Mouse (Mus musculus): ENCODE data around the gene H6pd. TPM values are rescaled to one million over a fixed set of nuclear protein-coding genes. Genes with fewer than 3 reads are reported as not detected.

The H6pd gene
- polyA plus RNA-seq, 1 experiment: 14.9 TPM

GRCm38 (mm10) chr4:149992670-149993032 is 16.2 kb downstream of the H6pd start:
- peaks cover 2% of the 10 kb centered on the region for H3K79me3 ChIP-seq (ENCODE audit: low read depth)
- H3K27me3 ChIP-seq (ENCODE audit: control insufficient read depth, insufficient read depth, insufficient read length): no peaks in the 10 kb centered on the region
- no peak for TF ChIP-seq CEBPB (IDR thresholded peaks at IDR 0.05; ENCODE audit: low read depth)
- TF ChIP-seq USF1 (IDR thresholded peaks at IDR 0.05; ENCODE audit: low read depth): no peak
- TF ChIP-seq MYOD1 (IDR thresholded peaks at IDR 0.05; ENCODE audit: control insufficient read depth, insufficient read length, low read depth): no peak
- no peak for TF ChIP-seq FOSL1 (IDR thresholded peaks at IDR 0.05; ENCODE audit: insufficient read depth, low read length, poor library complexity, severe bottlenecking)
- TF ChIP-seq MAX (IDR thresholded peaks at IDR 0.05): no peak
- TF ChIP-seq MYOG (IDR thresholded peaks at IDR 0.05; ENCODE audit: control insufficient read depth, extremely low read depth, insufficient read length): no peak
- TF ChIP-seq CTCF (IDR thresholded peaks at IDR 0.05; ENCODE audit: control insufficient read depth, insufficient read depth, insufficient read length): no peak
- H3K4me3 ChIP-seq (ENCODE audit: insufficient read depth, poor library complexity, severe bottlenecking): no peak overlapping the region
- H3K36me3 ChIP-seq (ENCODE audit: control insufficient read depth, insufficient read depth): peaks cover 4% of the 10 kb centered on the region
- no peaks in the 10 kb centered on the region for H3K79me2 ChIP-seq (ENCODE audit: control insufficient read depth, insufficient read depth)
- H3ac ChIP-seq (ENCODE audit: control insufficient read depth, insufficient read length, low read depth): no peak overlapping the region

GRCm38 (mm10) chr4:149991755-149992669 is 16.8 kb downstream of the H6pd start:
- no peak for TF ChIP-seq FOSL1 (IDR thresholded peaks at IDR 0.05; ENCODE audit: insufficient read depth, low read length, poor library complexity, severe bottlenecking)

GRCm38 (mm10) chr4:149990954-149991633 is 17.7 kb downstream of the H6pd start:
- TF ChIP-seq MYOD1 (IDR thresholded peaks at IDR 0.05; ENCODE audit: control insufficient read depth, insufficient read length, low read depth) (no peak), USF1 (IDR thresholded peaks at IDR 0.05; ENCODE audit: low read depth) (no peak), CEBPB (IDR thresholded peaks at IDR 0.05; ENCODE audit: low read depth) (no peak), MAX (IDR thresholded peaks at IDR 0.05) (no peak), MYOG (IDR thresholded peaks at IDR 0.05; ENCODE audit: control insufficient read depth, extremely low read depth, insufficient read length) (no peak), CTCF (IDR thresholded peaks at IDR 0.05; ENCODE audit: control insufficient read depth, insufficient read depth, insufficient read length) (no peak), FOSL1 (IDR thresholded peaks at IDR 0.05; ENCODE audit: insufficient read depth, low read length, poor library complexity, severe bottlenecking) (no peak)
- Histone ChIP-seq H3K36me3 (ENCODE audit: control insufficient read depth, insufficient read depth) (peaks cover 4% of the 10 kb centered on the region), H3ac (ENCODE audit: control insufficient read depth, insufficient read length, low read depth) (no peak overlapping the region), H3K79me2 (ENCODE audit: control insufficient read depth, insufficient read depth) (no peaks in the 10 kb centered on the region), H3K79me3 (ENCODE audit: low read depth) (no peaks in the 10 kb centered on the region), H3K27me3 (ENCODE audit: control insufficient read depth, insufficient read depth, insufficient read length) (no peaks in the 10 kb centered on the region), H3K4me3 (ENCODE audit: insufficient read depth, poor library complexity, severe bottlenecking) (no peak overlapping the region)

More at GRCm38 (mm10) chr4:149991755-149992669, 16.8 kb downstream of the H6pd start:
- Histone ChIP-seq H3K27me3 (ENCODE audit: control insufficient read depth, insufficient read depth, insufficient read length) (no peaks in the 10 kb centered on the region), H3K79me3 (ENCODE audit: low read depth) (peaks cover 2% of the 10 kb centered on the region), H3ac (ENCODE audit: control insufficient read depth, insufficient read length, low read depth) (no peak overlapping the region), H3K36me3 (ENCODE audit: control insufficient read depth, insufficient read depth) (peaks cover 4% of the 10 kb centered on the region), H3K4me3 (ENCODE audit: insufficient read depth, poor library complexity, severe bottlenecking) (no peak overlapping the region), H3K79me2 (ENCODE audit: control insufficient read depth, insufficient read depth) (no peaks in the 10 kb centered on the region)

- no peak overlapping the region for H3K4me3 ChIP-seq (ENCODE audit: insufficient read depth, poor library complexity, severe bottlenecking)
- no peaks in the 10 kb centered on the region for H3K79me2 ChIP-seq (ENCODE audit: control insufficient read depth, insufficient read depth)
- H3K79me3 ChIP-seq (ENCODE audit: low read depth): no peaks in the 10 kb centered on the region
- H3ac ChIP-seq (ENCODE audit: control insufficient read depth, insufficient read length, low read depth): peak overlapping the region; percentile 4
- H3K36me3 ChIP-seq (ENCODE audit: control insufficient read depth, insufficient read depth): peaks cover 4% of the 10 kb centered on the region
- TF ChIP-seq CEBPB (IDR thresholded peaks at IDR 0.05; ENCODE audit: low read depth) (no peak), MYOD1 (IDR thresholded peaks at IDR 0.05; ENCODE audit: control insufficient read depth, insufficient read length, low read depth) (peak; percentile 8)
- H3K27me3 ChIP-seq (ENCODE audit: control insufficient read depth, insufficient read depth, insufficient read length): no peaks in the 10 kb centered on the region
Measured at GRCm38 (mm10) chr4:149990212-149990953, 18.4 kb downstream of the H6pd start.

- Histone ChIP-seq H3K27me3 (ENCODE audit: control insufficient read depth, insufficient read depth, insufficient read length) (no peaks in the 10 kb centered on the region), H3ac (ENCODE audit: control insufficient read depth, insufficient read length, low read depth) (peak overlapping the region; percentile 8), H3K36me3 (ENCODE audit: control insufficient read depth, insufficient read depth) (peaks cover 4% of the 10 kb centered on the region), H3K79me2 (ENCODE audit: control insufficient read depth, insufficient read depth) (no peaks in the 10 kb centered on the region), H3K79me3 (ENCODE audit: low read depth) (no peaks in the 10 kb centered on the region), H3K4me3 (ENCODE audit: insufficient read depth, poor library complexity, severe bottlenecking) (peak overlapping the region; percentile 2)
- TF ChIP-seq USF1 (IDR thresholded peaks at IDR 0.05; ENCODE audit: low read depth): no peak
- TF ChIP-seq MYOG (IDR thresholded peaks at IDR 0.05; ENCODE audit: control insufficient read depth, extremely low read depth, insufficient read length): no peak
- no peak for TF ChIP-seq MAX (IDR thresholded peaks at IDR 0.05)
- TF ChIP-seq CEBPB (IDR thresholded peaks at IDR 0.05; ENCODE audit: low read depth): peak; percentile 55
- TF ChIP-seq CTCF (IDR thresholded peaks at IDR 0.05; ENCODE audit: control insufficient read depth, insufficient read depth, insufficient read length): no peak
- TF ChIP-seq MYOD1 (IDR thresholded peaks at IDR 0.05; ENCODE audit: control insufficient read depth, insufficient read length, low read depth): peak; percentile 50
Measured at GRCm38 (mm10) chr4:149988931-149989556, 19.8 kb downstream of the H6pd start.
